Mouse (Mus musculus): ENCODE results near the gene Tmem116. TPM values are rescaled to one million over a fixed set of nuclear protein-coding genes. Genes with fewer than 3 reads are reported as not detected.

Gene Tmem116
- total and polyA plus RNA-seq, 3 experiments = 1.3 to 3.2 (median 2.3) TPM

DNA sequence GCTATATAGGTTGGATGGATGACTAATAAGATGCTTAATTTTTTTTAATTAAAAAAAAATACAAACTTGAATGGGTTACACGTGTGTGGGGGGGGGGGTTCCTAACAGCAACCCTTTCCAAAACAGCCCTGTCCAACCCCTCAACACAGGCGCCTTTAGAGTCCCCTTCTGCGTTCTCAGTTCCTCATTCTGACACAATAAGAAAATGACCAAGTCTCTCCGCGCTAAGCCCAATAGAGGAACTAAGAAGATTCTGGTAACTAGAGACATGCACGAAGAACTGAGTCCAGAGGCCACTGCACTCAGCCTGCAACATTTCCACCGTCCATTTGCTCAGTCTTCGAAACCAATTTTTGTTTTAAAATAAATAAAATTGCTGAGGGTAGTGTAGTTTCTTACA is 490 bp upstream of the Tmem116 start (continued):
- TF ChIP-seq JUND (conservative IDR thresholded peaks at IDR 0.05; ENCODE audit: low read depth, low read length) (peak; percentile 24; the same call in 1 of the 2 replicates), ZKSCAN1 (IDR thresholded peaks at IDR 0.05; ENCODE audit: borderline replicate concordance, low read depth, low read length) (no peak), NRF1 (IDR thresholded peaks at IDR 0.05; ENCODE audit: low read depth, low read length) (no peak), TBP (conservative IDR thresholded peaks at IDR 0.05; ENCODE audit: low read depth, low read length) (peak; percentile 96), CHD2 (IDR thresholded peaks at IDR 0.05; ENCODE audit: low read length) (peak; percentile 58; the same call in 1 of the 2 replicates), ZMIZ1 (IDR thresholded peaks at IDR 0.05; ENCODE audit: low read depth, low read length) (no peak)

DNA sequence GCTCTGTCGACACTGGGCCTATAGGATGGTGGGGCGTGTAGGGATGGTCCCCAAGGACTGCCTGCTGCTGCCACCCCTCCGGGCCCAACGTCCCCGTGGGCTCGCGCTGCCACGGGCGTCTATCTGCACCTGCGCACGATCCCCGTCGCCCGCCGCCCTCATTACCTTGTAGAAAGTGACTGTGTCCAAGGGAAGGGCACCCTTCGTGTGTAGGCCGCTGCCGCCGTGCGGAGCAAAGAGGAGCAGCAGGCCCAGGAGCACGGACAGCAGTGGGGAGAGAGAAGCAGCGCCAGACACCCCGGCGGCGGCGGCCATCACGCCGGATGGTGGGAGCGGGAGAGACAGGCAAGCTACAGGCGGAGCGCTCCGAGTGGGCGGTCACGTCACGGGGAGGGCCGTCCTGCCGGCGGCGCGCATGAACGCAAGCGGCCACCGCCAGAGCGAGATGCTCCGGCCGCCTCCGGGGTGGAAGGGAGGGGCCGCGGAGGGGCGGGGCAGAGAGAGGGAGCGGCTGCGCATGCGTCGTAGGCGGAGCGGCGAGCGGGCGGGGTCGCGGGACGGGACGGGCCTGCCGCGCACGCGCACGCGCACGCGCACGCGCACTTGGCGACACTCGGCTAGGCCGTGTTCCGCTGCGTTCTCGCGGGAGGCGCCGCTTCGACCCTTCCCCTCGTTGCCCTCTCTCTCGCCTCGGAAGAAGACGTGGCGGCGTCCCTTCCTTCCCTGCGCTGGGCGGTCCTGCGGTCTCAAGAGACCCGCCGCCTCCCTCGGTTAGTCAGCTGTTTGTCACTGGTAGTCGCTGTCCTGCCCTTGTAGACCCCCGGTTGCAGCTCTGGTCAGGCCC is 555 bp downstream of the Tmem116 start, which contains the start of gene Erp29:
TSS of gene Erp29 (minus strand) at position 481 of the 844 bp plus-strand sequence.
- peaks cover 9 to 58% of the 10 kb centered on the region in 2 experiments for H3K4me1 ChIP-seq (ENCODE audit: control insufficient read depth in 1 of 2, insufficient read depth in 2 of 2)
- peaks cover 21 to 37% of the 10 kb centered on the region in 2 experiments for H3K36me3 ChIP-seq (replicated peaks in 1 of 2; ENCODE audit: control insufficient read depth in 1 of 2, insufficient read depth in 1 of 2, low read length in 1 of 2)
- peak; percentile 91 for DNase-seq (ENCODE audit: extremely low read depth)
- H3K9me3 ChIP-seq (replicated peaks; ENCODE audit: low read length) = peaks cover 2% of the 10 kb centered on the region
- peak within 1 kb of the TSS; percentile 98 for H3K9ac ChIP-seq (ENCODE audit: insufficient read depth, low read depth)
- H3K27ac ChIP-seq (ENCODE audit: insufficient read depth, low read depth) = peak within 1 kb of the TSS; percentile 87
- no peaks in the 10 kb centered on the region for H3K27me3 ChIP-seq (replicated peaks)
- peak within 1 kb of the TSS; percentile 69 to 98 (median 89) for H3K4me3 ChIP-seq (replicated peaks in 1 of 3; ENCODE audit: low read depth in 2 of 3, low read length in 2 of 3, poor library complexity in 1 of 3)
- in situ Hi-C loops (cut with MboI; ENCODE audit: low pct_ligation_motif_present, low pct_unique_long_range_greater_than_20kb, low sequenced_read_pairs) (no loop called here), dilution Hi-C loops (cut with MboI; ENCODE audit: extremely low pct_ligation_motif_present, extremely low pct_unique_long_range_greater_than_20kb, low sequenced_read_pairs) (no loop called here)
- peaks cover 25% of the 10 kb centered on the region for H3K79me2 ChIP-seq (replicated peaks; ENCODE audit: control insufficient read depth, extremely low read depth, insufficient read depth, poor library complexity, severe bottlenecking)
- peak within 1 kb of the TSS; percentile 61 for H3K4me2 ChIP-seq (ENCODE audit: insufficient read depth, low read depth, poor library complexity, severe bottlenecking)
- peak; percentile 98 for TF ChIP-seq CHD2 (IDR thresholded peaks at IDR 0.05; ENCODE audit: low read length)
- no peak for TF ChIP-seq CTCF (conservative IDR thresholded peaks at IDR 0.05 in 1 of 2, IDR thresholded peaks at IDR 0.05 in 1 of 2; ENCODE audit: low read depth in 2 of 2, low read length in 2 of 2)
- TF ChIP-seq GABPA (IDR thresholded peaks at IDR 0.05; ENCODE audit: insufficient replicate concordance, low read depth, low read length) = no peak
- no peak for TF ChIP-seq ZKSCAN1 (IDR thresholded peaks at IDR 0.05; ENCODE audit: borderline replicate concordance, low read depth, low read length)
- TF ChIP-seq POLR2A (IDR thresholded peaks at IDR 0.05; ENCODE audit: low read depth, low read length) = peak; percentile 90
- TF ChIP-seq NELFE (IDR thresholded peaks at IDR 0.05; ENCODE audit: low read depth, low read length) = peak; percentile 93
- TF ChIP-seq EP300 (IDR thresholded peaks at IDR 0.05; ENCODE audit: low read length) = no peak
- no peak for TF ChIP-seq ZMIZ1 (IDR thresholded peaks at IDR 0.05; ENCODE audit: low read depth, low read length)
- TF ChIP-seq ZNF384 (IDR thresholded peaks at IDR 0.05; ENCODE audit: low read depth, low read length) = no peak
- TF ChIP-seq UBTF (IDR thresholded peaks at IDR 0.05; ENCODE audit: low read depth, low read length) = peak; percentile 86; the same call in 1 of the 2 replicates
- peak; percentile 77 for TF ChIP-seq TCF12 (IDR thresholded peaks at IDR 0.05; ENCODE audit: low read depth, low read length)
- TF ChIP-seq RCOR1 (conservative IDR thresholded peaks at IDR 0.05; ENCODE audit: low read depth, low read length) = no peak
- TF ChIP-seq MXI1 (IDR thresholded peaks at IDR 0.05; ENCODE audit: low read depth, low read length) = peak; percentile 61; the same call in 1 of the 2 replicates
- no peak for TF ChIP-seq PAX5 (IDR thresholded peaks at IDR 0.05; ENCODE audit: low read length)
- TF ChIP-seq RAD21 (IDR thresholded peaks at IDR 0.05; ENCODE audit: low read depth, low read length) = no peak
- peak; percentile 96 for TF ChIP-seq SIN3A (IDR thresholded peaks at IDR 0.05; ENCODE audit: low read length)
- TF ChIP-seq POLR2AphosphoS2 (IDR thresholded peaks at IDR 0.05; ENCODE audit: low read depth, low read length) = no peak; the same call in 1 of the 2 replicates
- TF ChIP-seq ETS1 (conservative IDR thresholded peaks at IDR 0.05; ENCODE audit: low read depth, low read length) = no peak
- TF ChIP-seq MAFK (IDR thresholded peaks at IDR 0.05; ENCODE audit: insufficient replicate concordance, low read length) = no peak
- TF ChIP-seq KAT2A (IDR thresholded peaks at IDR 0.05; ENCODE audit: insufficient replicate concordance, low read length) = 0 out of 2 replicates have a peak, but pooled peaks have one; percentile 36
- peak; percentile 63 for TF ChIP-seq HCFC1 (IDR thresholded peaks at IDR 0.05; ENCODE audit: low read depth, low read length)
- no peak for TF ChIP-seq ZC3H11A (IDR thresholded peaks at IDR 0.05; ENCODE audit: low read depth, low read length)
- TF ChIP-seq CHD1 (IDR thresholded peaks at IDR 0.05; ENCODE audit: low read depth, low read length) = no peak
- no peak for TF ChIP-seq BHLHE40 (IDR thresholded peaks at IDR 0.05; ENCODE audit: low read depth, low read length)
- TF ChIP-seq E2F4 (IDR thresholded peaks at IDR 0.05; ENCODE audit: insufficient replicate concordance, low read depth, low read length) = no peak
- TF ChIP-seq USF2 (conservative IDR thresholded peaks at IDR 0.05; ENCODE audit: low read depth, low read length) = no peak; the same call in 1 of the 2 replicates
- 0 out of 2 replicates have a peak, but pooled peaks have one; percentile 49 for TF ChIP-seq TBP (conservative IDR thresholded peaks at IDR 0.05; ENCODE audit: low read depth, low read length)
- no peak for TF ChIP-seq JUN (IDR thresholded peaks at IDR 0.05; ENCODE audit: insufficient read depth, low read depth, low read length)
- peak; percentile 64 for TF ChIP-seq ELF1 (IDR thresholded peaks at IDR 0.05; ENCODE audit: low read depth, low read length)
- no peak; the same call in 1 of the 2 replicates for TF ChIP-seq IRF4 (IDR thresholded peaks at IDR 0.05; ENCODE audit: low read depth, low read length)
- no peak for TF ChIP-seq USF1 (IDR thresholded peaks at IDR 0.05; ENCODE audit: low read depth, low read length)
- no peak for TF ChIP-seq JUND (conservative IDR thresholded peaks at IDR 0.05; ENCODE audit: low read depth, low read length)
- peak; percentile 95 for TF ChIP-seq NRF1 (IDR thresholded peaks at IDR 0.05; ENCODE audit: low read depth, low read length)
- no peak for TF ChIP-seq SMC3 (IDR thresholded peaks at IDR 0.05; ENCODE audit: low read depth, low read length)

Data from CH12.LX (cell line).